Mouse (Mus musculus) telencephalon, adult 2 months (tissue): ENCODE measurements at regions not wholly inside any gene's neighbourhood (a gene's known extent, or its start where the extent isn't known, plus 50 kb on each side); places are given as distances from the start of the nearest gene placed in this dataset.

ENCODE experiments used
- DNase-seq: peaks from one replicate; pipeline ENCODE4 v3.0.0-alpha.2; 2011; ENCODE audit warnings: low read depth, low spot score

GRCm38 (mm10) chr7:71488016-71488650 is 136.8 kb upstream of the Gm10295 start:
- peak; percentile 53 for DNase-seq

GRCm38 (mm10) chr7:71475383-71475782 is 124.1 kb upstream of the Gm10295 start:
- DNase-seq = no peak

- peak; percentile 5 for DNase-seq
Observed at GRCm38 (mm10) chr7:71472384-71473141, 121.3 kb upstream of the Gm10295 start.

- no peak for DNase-seq
Observed at GRCm38 (mm10) chr7:71471658-71472383, 120.5 kb upstream of the Gm10295 start.

- DNase-seq = no peak
Observed at GRCm38 (mm10) chr7:71471319-71471657, 120.0 kb upstream of the Gm10295 start.

GRCm38 (mm10) chr7:71470418-71470817 is 119.1 kb upstream of the Gm10295 start:
- no peak for DNase-seq

GRCm38 (mm10) chr7:71469951-71470350 is 118.7 kb upstream of the Gm10295 start:
- no peak for DNase-seq

GRCm38 (mm10) chr7:71467436-71468127 is 116.3 kb upstream of the Gm10295 start:
- no peak for DNase-seq

GRCm38 (mm10) chr7:71464127-71464526 is 112.8 kb upstream of the Gm10295 start:
- no peak for DNase-seq

- DNase-seq = no peak
Observed at GRCm38 (mm10) chr7:71463565-71463964, 112.3 kb upstream of the Gm10295 start.

GRCm38 (mm10) chr7:71459805-71460204 is 108.5 kb upstream of the Gm10295 start:
- DNase-seq = no peak

- no peak for DNase-seq
Observed at GRCm38 (mm10) chr7:71458104-71458754, 106.9 kb upstream of the Gm10295 start.

GRCm38 (mm10) chr7:71457409-71458103 is 106.3 kb upstream of the Gm10295 start:
- no peak for DNase-seq

GRCm38 (mm10) chr7:71456421-71456820 is 105.1 kb upstream of the Gm10295 start:
- DNase-seq = no peak

GRCm38 (mm10) chr7:71440330-71441240 is 89.3 kb upstream of the Gm10295 start:
- DNase-seq = no peak

- no peak for DNase-seq
Observed at GRCm38 (mm10) chr7:71425982-71426381, 74.7 kb upstream of the Gm10295 start.

- DNase-seq = no peak
Observed at GRCm38 (mm10) chr7:71419261-71419660, 68.0 kb upstream of the Gm10295 start.

- no peak for DNase-seq
Observed at GRCm38 (mm10) chr7:71418856-71419255, 67.6 kb upstream of the Gm10295 start.

GRCm38 (mm10) chr7:71414756-71415155 is 63.5 kb upstream of the Gm10295 start:
- no peak for DNase-seq

GRCm38 (mm10) chr7:71413121-71413520 is 61.8 kb upstream of the Gm10295 start:
- DNase-seq = no peak
